Mouse (Mus musculus) midbrain, embryonic 11.5 days (tissue): ENCODE data around the gene Fam43b. TPM values are rescaled to one million over a fixed set of nuclear protein-coding genes. Genes with fewer than 3 reads are reported as not detected.
A peak's percentile ranks its signal among the peaks of the same experiment; 100 is the strongest.

ENCODE experiments used
- ATAC-seq: fragments of 200-750 bp; cut with Nextera tagmentation; 2 replicates; pipeline ENCODE4 v1.8.0; 2017; ENCODE audit warnings: moderate TSS enrichment, moderate library complexity; ENCODE audit not compliant: low FRiP score
- DNase-seq: peaks from one replicate; pipeline ENCODE4 v3.0.0; 2015; ENCODE audit warnings: low spot score; ENCODE audit errors: missing footprints
- H3K27ac ChIP-seq: fragments of 300-500 bp; sonication (generic); 2 replicates; pipeline ENCODE4 v1.5.1; 2014; ENCODE audit warnings: low read depth, low read length
- H3K27me3 ChIP-seq: fragments of 300-500 bp; sonication (generic); 2 replicates; pipeline ENCODE4 v1.6.1; 2014; ENCODE audit warnings: mild to moderate bottlenecking, low read length, moderate library complexity, mixed read lengths; ENCODE audit not compliant: control insufficient read depth, insufficient read depth
- H3K36me3 ChIP-seq: fragments of 300-500 bp; sonication (generic); 2 replicates; pipeline ENCODE4 v1.6.1; 2014; ENCODE audit warnings: mild to moderate bottlenecking, low read length, moderate library complexity, mixed read lengths; ENCODE audit not compliant: control insufficient read depth, insufficient read depth
- H3K4me1 ChIP-seq: fragments of 300-500 bp; sonication (generic); 2 replicates; pipeline ENCODE4 v1.6.1; 2014; ENCODE audit warnings: low read length; ENCODE audit not compliant: control insufficient read depth, insufficient read depth
- H3K4me2 ChIP-seq: fragments of 300-500 bp; sonication (generic); 2 replicates; pipeline ENCODE4 v1.6.1; 2014; ENCODE audit warnings: mild to moderate bottlenecking, moderate library complexity
- H3K4me3 ChIP-seq: fragments of 300-500 bp; sonication (generic); 2 replicates; pipeline ENCODE4 v1.5.1; 2014; ENCODE audit warnings: low read depth, low read length
- H3K9ac ChIP-seq: fragments of 300-500 bp; sonication (generic); 2 replicates; pipeline ENCODE4 v1.6.1; 2014; ENCODE audit warnings: low read length
- H3K9me3 ChIP-seq: fragments of 300-500 bp; sonication (generic); 2 replicates; pipeline ENCODE4 v1.6.1; 2016; ENCODE audit warnings: low read length; ENCODE audit not compliant: control insufficient read depth
- WGBS: fragments of 180-500 bp; shearing (Covaris S2); extraction: QIAGEN DNeasy Blood & Tissue Kit; methylation state at CpG from one replicate; pipeline ENCODE4 v1.1.7; 2014; 5-methylcytosine and 5-hydroxymethylcytosine counted together
- polyA plus RNA-seq: library from polyadenylated mRNA; unstranded; fragments of >200 nt; fragmentation: Nextera tagmentation; extraction: Ambion mirVana; gene quantifications from 2 replicates; pipeline ENCODE4 v1.2.1, GENCODE M21; 2014

The Fam43b gene
- polyA plus RNA-seq, 1 experiment from 2014 or later, result 0.14 TPM

- H3K4me3 ChIP-seq, result no peak overlapping the region
- DNase-seq, result no peak
- no peaks in the 10 kb centered on the region for H3K9me3 ChIP-seq
- ATAC-seq, result no peak
- no peak overlapping the region for H3K4me2 ChIP-seq
- H3K9ac ChIP-seq, result no peak overlapping the region
- H3K4me1 ChIP-seq, result peaks cover 7% of the 10 kb centered on the region
- no peaks in the 10 kb centered on the region for H3K36me3 ChIP-seq
- 84% methylated on average over 3 of the region's 3 CpGs for WGBS
- H3K27me3 ChIP-seq, result no peaks in the 10 kb centered on the region
- no peak overlapping the region for H3K27ac ChIP-seq
Measured at GRCm38 (mm10) chr4:138375117-138375516, 21.2 kb downstream of the Fam43b start.

DNA sequence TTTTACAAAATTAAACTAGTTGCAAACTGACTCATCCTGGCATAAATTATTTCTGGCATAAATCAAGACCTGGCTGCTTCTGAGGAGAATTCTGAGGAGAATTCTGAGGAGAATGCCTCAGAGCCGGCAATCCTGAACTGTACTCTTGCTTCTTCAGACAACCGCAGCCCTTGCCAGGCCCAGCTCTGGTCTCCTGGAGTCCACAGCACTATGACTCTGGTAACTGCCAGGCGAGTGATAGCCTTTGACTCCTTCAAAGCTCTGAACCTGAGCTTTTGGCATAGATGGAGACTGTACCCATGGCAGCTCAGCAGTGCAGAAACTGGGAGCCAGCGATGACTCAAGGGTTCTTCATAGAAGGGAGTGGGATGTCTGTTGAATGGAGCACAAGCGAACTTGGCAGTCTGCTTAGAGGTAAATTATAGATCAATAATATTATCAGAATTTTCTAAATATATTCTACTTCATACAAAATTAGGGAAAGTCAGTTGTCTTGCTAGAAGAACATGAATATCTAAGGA, 25.3 kb downstream of the Fam43b start:
- H3K4me1 ChIP-seq, result peaks cover 7% of the 10 kb centered on the region
- no peak overlapping the region for H3K9ac ChIP-seq
- H3K27ac ChIP-seq, result no peak overlapping the region
- no peaks in the 10 kb centered on the region for H3K9me3 ChIP-seq
- DNase-seq (no peak), ATAC-seq (no peak)
- peaks cover 2% of the 10 kb centered on the region for H3K27me3 ChIP-seq
- H3K4me2 ChIP-seq, result no peak overlapping the region
- H3K4me3 ChIP-seq, result no peak overlapping the region
- WGBS, result 83% methylated on average over 5 of the region's 5 CpGs
- no peaks in the 10 kb centered on the region for H3K36me3 ChIP-seq

DNA sequence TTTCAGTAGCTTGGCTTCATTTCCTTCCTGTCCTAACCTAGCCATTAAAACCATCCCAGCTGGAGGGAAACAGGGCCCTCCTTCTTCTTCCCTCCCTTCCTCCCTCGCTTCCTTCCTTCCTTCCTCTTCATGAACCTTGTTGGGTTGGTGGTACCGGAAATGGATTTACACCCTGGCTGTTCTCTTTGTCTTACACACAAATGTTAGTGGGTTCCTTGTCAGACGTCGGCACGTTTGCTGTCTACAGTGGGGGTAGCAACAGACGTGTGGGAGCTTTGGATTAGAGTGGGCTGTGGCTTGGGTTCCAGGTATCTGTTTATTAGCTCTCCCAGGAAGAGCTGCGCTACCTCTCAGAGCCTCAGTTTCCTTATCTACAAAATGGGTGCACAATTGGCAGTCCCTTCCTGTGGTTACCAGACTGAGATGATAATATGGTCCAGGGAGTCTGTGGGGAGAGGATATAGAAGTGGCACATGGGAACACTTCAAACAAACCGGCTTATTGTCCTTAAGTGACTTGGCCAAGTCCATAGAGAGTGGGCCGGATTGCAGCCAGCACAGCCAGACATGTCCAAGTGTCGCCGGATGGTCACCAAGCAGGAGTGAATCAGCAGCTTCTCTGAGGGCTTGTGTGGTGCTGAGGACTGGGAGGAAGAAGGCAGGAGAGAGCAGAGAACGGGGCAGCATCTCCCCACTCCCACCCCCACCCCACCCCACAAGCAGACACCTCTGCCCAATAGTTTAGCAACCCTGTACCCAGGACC, 27.6 kb downstream of the Fam43b start:
- H3K4me3 ChIP-seq, result no peak overlapping the region
- H3K27ac ChIP-seq, result no peak overlapping the region
- no peak for ATAC-seq
- no peaks in the 10 kb centered on the region for H3K36me3 ChIP-seq
- H3K9ac ChIP-seq, result no peak overlapping the region
- no peak overlapping the region for H3K4me2 ChIP-seq
- H3K27me3 ChIP-seq, result peaks cover 2% of the 10 kb centered on the region
- H3K9me3 ChIP-seq, result no peaks in the 10 kb centered on the region
- peak; percentile 49 for DNase-seq
- H3K4me1 ChIP-seq, result peaks cover 7% of the 10 kb centered on the region
- 86% methylated on average over 12 of the region's 12 CpGs for WGBS

- Histone ChIP-seq H3K27me3 (peaks cover 2% of the 10 kb centered on the region), H3K4me3 (peak within 1 kb of the TSS; percentile 25), H3K27ac (no peak within 1 kb of the TSS), H3K4me2 (peak within 1 kb of the TSS; percentile 57), H3K9ac (peak within 1 kb of the TSS; percentile 55), H3K36me3 (no peaks in the 10 kb centered on the region), H3K9me3 (no peaks in the 10 kb centered on the region), H3K4me1 (peaks cover 7% of the 10 kb centered on the region)
- peak; percentile 87 for DNase-seq
- WGBS, result 11% methylated on average over 34 of the region's 34 CpGs
- ATAC-seq, result peak; percentile 72
Measured at GRCm38 (mm10) chr4:138367641-138368497, 28.5 kb downstream of the Fam43b start, which contains the start of gene Cda. Gene Cda (minus strand): TSS chr4:138367992.

DNA sequence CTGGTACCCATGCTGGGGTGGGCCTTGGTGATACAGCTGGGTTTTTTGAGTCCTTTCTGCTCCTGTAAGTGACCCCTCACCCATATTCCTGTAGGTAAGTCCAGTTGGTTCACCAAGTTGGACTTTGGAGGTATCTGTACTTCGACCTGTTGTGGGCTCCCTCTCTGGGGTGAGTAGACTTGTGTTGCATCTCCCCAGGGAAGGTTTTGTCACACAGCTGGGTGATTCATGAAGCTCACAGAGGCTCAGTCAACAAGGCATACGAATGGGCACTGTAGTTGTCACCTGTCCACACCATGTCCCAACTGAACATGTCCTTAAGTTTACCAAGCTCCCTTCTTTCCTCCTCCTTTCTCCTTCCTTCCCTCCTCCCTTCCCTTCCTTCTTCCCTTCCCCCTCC, 29.8 kb downstream of the Fam43b start:
- 77% methylated on average over 2 of the region's 2 CpGs for WGBS
- ATAC-seq (no peak), DNase-seq (peak; percentile 72)
- H3K4me1 ChIP-seq, result peaks cover 8% of the 10 kb centered on the region
- peaks cover 2% of the 10 kb centered on the region for H3K27me3 ChIP-seq
- no peak overlapping the region for H3K9ac ChIP-seq
- H3K27ac ChIP-seq, result no peak overlapping the region
- H3K4me3 ChIP-seq, result no peak overlapping the region
- no peaks in the 10 kb centered on the region for H3K36me3 ChIP-seq
- H3K4me2 ChIP-seq, result no peak overlapping the region
- H3K9me3 ChIP-seq, result no peaks in the 10 kb centered on the region

DNA sequence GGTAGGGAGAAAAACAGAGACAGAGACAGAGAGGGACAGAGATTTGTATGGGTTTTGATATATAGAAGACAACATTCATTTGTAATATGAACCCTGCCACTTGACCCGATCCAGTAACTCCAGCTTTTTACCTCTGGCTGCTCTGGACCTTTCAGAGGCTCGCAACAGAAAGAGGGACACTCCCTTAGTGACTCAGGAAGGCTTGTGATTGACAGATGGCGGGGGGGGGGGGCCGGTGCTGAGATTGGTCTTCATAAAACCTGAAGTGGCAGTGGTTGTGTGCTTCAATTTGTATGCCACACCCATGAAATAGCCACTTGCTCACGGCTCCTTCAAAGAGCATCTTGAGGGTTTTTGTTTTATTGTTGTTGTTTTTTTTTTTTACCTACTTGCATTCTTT, 32.8 kb downstream of the Fam43b start:
- DNase-seq (no peak), ATAC-seq (no peak)
- Histone ChIP-seq H3K4me3 (no peak overlapping the region), H3K9me3 (no peaks in the 10 kb centered on the region), H3K36me3 (no peaks in the 10 kb centered on the region), H3K4me2 (no peak overlapping the region), H3K4me1 (peaks cover 10% of the 10 kb centered on the region), H3K27ac (no peak overlapping the region), H3K9ac (no peak overlapping the region), H3K27me3 (no peaks in the 10 kb centered on the region; the same call in none of the 2 replicates)
- 74% methylated on average over 5 of the region's 5 CpGs for WGBS

GRCm38 (mm10) chr4:138362883-138363282, 33.4 kb downstream of the Fam43b start:
- no peak overlapping the region for H3K9ac ChIP-seq
- H3K9me3 ChIP-seq, result no peaks in the 10 kb centered on the region
- no peak overlapping the region for H3K4me3 ChIP-seq
- no peak for DNase-seq
- WGBS, result 79% methylated on average over 7 of the region's 7 CpGs
- no peak overlapping the region for H3K27ac ChIP-seq
- no peaks in the 10 kb centered on the region for H3K36me3 ChIP-seq
- no peak for ATAC-seq
- H3K27me3 ChIP-seq, result no peaks in the 10 kb centered on the region; the same call in none of the 2 replicates
- H3K4me2 ChIP-seq, result no peak overlapping the region
- peaks cover 6% of the 10 kb centered on the region for H3K4me1 ChIP-seq

GRCm38 (mm10) chr4:138361370-138361821, 34.9 kb downstream of the Fam43b start:
- Histone ChIP-seq H3K27ac (no peak overlapping the region), H3K27me3 (no peaks in the 10 kb centered on the region; the same call in 1 of the 2 replicates), H3K4me2 (peak overlapping the region; percentile 18; the same call in 1 of the 2 replicates), H3K9ac (peak overlapping the region; percentile 15; the same call in 1 of the 2 replicates), H3K36me3 (no peaks in the 10 kb centered on the region), H3K9me3 (no peaks in the 10 kb centered on the region), H3K4me1 (peaks cover 2% of the 10 kb centered on the region; the same call in 1 of the 2 replicates), H3K4me3 (no peak overlapping the region)
- no peak for DNase-seq
- ATAC-seq, result no peak
- WGBS, result 9% methylated on average over 11 of the region's 11 CpGs
